Mouse (Mus musculus): ENCODE results near the gene Ap1ar. TPM values are rescaled to one million over a fixed set of nuclear protein-coding genes. Genes with fewer than 3 reads are reported as not detected.

Gene Ap1ar
- total RNA-seq (2023): 10 to 100 TPM; 56.1 to 68.5 TPM

GRCm38 (mm10) chr3:127837154-127837865 lies at the start of gene Ap1ar:
Ap1ar (minus strand) TSS chr3:127837523.

DNA sequence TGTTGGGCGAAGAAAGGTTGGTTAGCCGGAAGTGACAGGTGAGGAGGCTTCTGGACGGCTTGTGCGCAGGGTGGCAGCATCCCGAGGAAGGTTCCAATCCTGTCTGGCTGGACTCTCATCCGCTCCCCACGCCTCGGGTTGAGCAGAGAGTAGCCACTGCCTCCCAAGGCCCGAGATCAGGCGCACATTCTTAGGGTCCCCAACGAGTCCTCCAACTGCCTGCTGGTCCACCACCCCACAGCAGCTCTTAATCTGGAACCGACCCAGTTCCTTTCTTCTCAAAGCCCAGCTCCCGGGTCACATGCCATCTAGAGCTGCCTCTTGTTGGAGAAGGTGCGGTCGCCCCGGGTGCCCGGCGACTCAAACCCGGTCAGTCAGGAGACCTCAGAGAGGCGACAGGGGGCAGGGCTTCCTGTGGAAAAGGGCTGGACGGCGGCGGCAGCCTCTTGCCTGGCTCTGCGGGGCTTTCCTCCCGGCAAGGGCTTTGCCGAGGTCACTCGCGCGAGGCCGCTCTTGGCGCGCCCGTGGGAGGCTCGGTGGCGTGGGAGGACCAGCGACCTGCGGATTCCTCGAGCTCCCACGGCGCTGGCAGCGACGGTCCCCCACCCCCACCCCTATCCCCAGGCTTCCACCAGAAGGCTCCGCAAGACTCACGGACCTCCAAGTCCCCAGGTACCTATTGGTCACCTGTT lies 47.7 kb downstream of the Ap1ar start, which contains the start of gene Tifa:
TSS of gene Tifa (plus strand) at position 306 of the 692 bp plus-strand sequence.

GRCm38 (mm10) chr3:127780021-127780644 lies 57.2 kb downstream of the Ap1ar start, which contains the start of gene Alpk1:
Alpk1 (minus strand) TSS chr3:127780527.

Other genes with a start within 250 kb of the Ap1ar start
- gene Neurog2, start 204.4 kb downstream of the Ap1ar start, total RNA-seq (2023): under 1 TPM in 1 of 2 experiments, not detected in 1; 0.23 TPM
- gene Alpk1, start 57.0 kb downstream of the Ap1ar start, total RNA-seq (2023): 1 to 10 TPM; 5.2 to 5.9 TPM
- gene Tifa, start 47.7 kb downstream of the Ap1ar start, total RNA-seq (2023): 1 to 10 TPM in 1 of 2 experiments, under 1 TPM in 1; 0.50 to 1.3 TPM
- 10 to 100 TPM; 29.4 to 31.2 TPM for gene Fam241a, start 58.8 kb upstream of the Ap1ar start, total RNA-seq (2023)

Measured in T-cell, adult 66 days (primary cell).